Mouse (Mus musculus): ENCODE measurements around the gene Fsd2. TPM values are rescaled to one million over a fixed set of nuclear protein-coding genes. Genes with fewer than 3 reads are reported as not detected.

The Fsd2 gene
- total and polyA plus RNA-seq, 3 experiments = 0.26 to 1.6 (median 0.54) TPM

DNA sequence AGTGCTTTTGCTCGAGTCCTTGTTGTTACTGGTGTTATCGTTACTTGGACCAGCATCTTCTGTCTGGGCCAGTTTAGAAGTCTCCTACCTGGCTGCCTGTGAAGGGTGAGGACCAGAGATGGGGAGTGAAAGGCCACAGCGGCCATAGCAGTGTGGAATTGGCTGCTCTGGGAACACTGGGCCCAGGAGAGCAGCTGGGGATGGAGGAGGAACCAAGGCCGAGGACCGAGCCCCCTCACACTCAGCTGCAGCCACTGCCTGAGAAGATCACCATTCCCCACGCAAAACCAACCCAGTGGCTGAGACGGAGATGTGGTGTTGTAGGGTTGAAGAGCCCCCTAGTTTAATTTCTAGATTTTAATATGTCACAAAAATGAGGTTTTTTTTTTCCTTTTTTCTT lies 2.0 kb downstream of the Fsd2 start:
- Histone ChIP-seq H3K4me3 (replicated peaks in 1 of 3; ENCODE audit: low read depth in 2 of 3, low read length in 2 of 3, poor library complexity in 1 of 3) (no peak overlapping the region), H3K9ac (ENCODE audit: insufficient read depth, low read depth) (no peak overlapping the region), H3K36me3 (replicated peaks in 1 of 2; ENCODE audit: control insufficient read depth in 1 of 2, insufficient read depth in 1 of 2, low read length in 1 of 2) (no peaks in the 10 kb centered on the region), H3K9me3 (replicated peaks; ENCODE audit: low read length) (no peaks in the 10 kb centered on the region), H3K27ac (ENCODE audit: insufficient read depth, low read depth) (no peak overlapping the region), H3K27me3 (replicated peaks) (peaks cover 1% of the 10 kb centered on the region), H3K4me2 (ENCODE audit: insufficient read depth, low read depth, poor library complexity, severe bottlenecking) (no peak overlapping the region), H3K79me2 (replicated peaks; ENCODE audit: control insufficient read depth, extremely low read depth, insufficient read depth, poor library complexity, severe bottlenecking) (no peaks in the 10 kb centered on the region), H3K4me1 (ENCODE audit: control insufficient read depth in 1 of 2, insufficient read depth in 2 of 2) (no peaks in the 10 kb centered on the region)
- DNase-seq (ENCODE audit: extremely low read depth) = no peak
- dilution Hi-C loops (cut with MboI; ENCODE audit: extremely low pct_ligation_motif_present, extremely low pct_unique_long_range_greater_than_20kb, low sequenced_read_pairs) (no loop called here), in situ Hi-C loops (cut with MboI; ENCODE audit: low pct_ligation_motif_present, low pct_unique_long_range_greater_than_20kb, low sequenced_read_pairs) (no loop called here)
- TF ChIP-seq ZC3H11A (IDR thresholded peaks at IDR 0.05; ENCODE audit: low read depth, low read length) (no peak), ZKSCAN1 (IDR thresholded peaks at IDR 0.05; ENCODE audit: borderline replicate concordance, low read depth, low read length) (no peak), SMC3 (IDR thresholded peaks at IDR 0.05; ENCODE audit: low read depth, low read length) (no peak), NELFE (IDR thresholded peaks at IDR 0.05; ENCODE audit: low read depth, low read length) (no peak), ZNF384 (IDR thresholded peaks at IDR 0.05; ENCODE audit: low read depth, low read length) (no peak), EP300 (IDR thresholded peaks at IDR 0.05; ENCODE audit: low read length) (no peak), PAX5 (IDR thresholded peaks at IDR 0.05; ENCODE audit: low read length) (no peak), GABPA (IDR thresholded peaks at IDR 0.05; ENCODE audit: insufficient replicate concordance, low read depth, low read length) (no peak), CHD2 (IDR thresholded peaks at IDR 0.05; ENCODE audit: low read length) (no peak), BHLHE40 (IDR thresholded peaks at IDR 0.05; ENCODE audit: low read depth, low read length) (no peak), MAFK (IDR thresholded peaks at IDR 0.05; ENCODE audit: insufficient replicate concordance, low read length) (no peak)

DNA sequence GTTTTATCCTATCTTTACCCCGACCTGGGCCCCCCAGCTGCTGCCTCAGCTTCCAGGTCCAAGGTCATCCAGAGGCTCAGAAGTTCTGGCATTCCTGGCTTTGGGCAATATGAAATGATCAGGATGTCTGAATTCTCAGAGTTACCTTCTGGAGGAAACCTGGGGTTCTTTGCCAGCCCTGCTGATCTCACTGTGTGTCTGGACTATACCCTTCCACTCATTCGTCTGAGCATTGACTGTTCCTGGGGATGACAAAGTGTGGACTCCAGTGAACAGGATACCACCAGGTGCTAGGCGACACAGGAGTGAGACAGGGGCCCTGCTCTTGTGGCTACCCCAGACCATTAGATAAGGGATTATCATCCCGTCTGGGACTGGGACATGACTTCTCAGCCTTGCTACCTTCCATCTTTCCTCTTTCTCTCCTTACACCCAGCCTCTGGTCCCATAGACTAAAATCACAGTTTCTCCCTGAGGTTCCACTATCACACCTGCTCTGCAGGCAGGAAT lies 3.2 kb downstream of the Fsd2 start:
- no peak overlapping the region for H3K4me2 ChIP-seq (ENCODE audit: insufficient read depth, low read depth, poor library complexity, severe bottlenecking)
- H3K9me3 ChIP-seq (replicated peaks; ENCODE audit: low read length) = no peaks in the 10 kb centered on the region
- no peak overlapping the region for H3K4me3 ChIP-seq (replicated peaks in 1 of 3; ENCODE audit: low read depth in 2 of 3, low read length in 2 of 3, poor library complexity in 1 of 3)
- no peak overlapping the region for H3K9ac ChIP-seq (ENCODE audit: insufficient read depth, low read depth)
- in situ Hi-C loops (cut with MboI; ENCODE audit: low pct_ligation_motif_present, low pct_unique_long_range_greater_than_20kb, low sequenced_read_pairs) = no loop called here
- TF ChIP-seq TBP (conservative IDR thresholded peaks at IDR 0.05; ENCODE audit: low read depth, low read length) = no peak
- H3K36me3 ChIP-seq (replicated peaks in 1 of 2; ENCODE audit: control insufficient read depth in 1 of 2, insufficient read depth in 1 of 2, low read length in 1 of 2) = no peaks in the 10 kb centered on the region
- H3K4me1 ChIP-seq (ENCODE audit: control insufficient read depth in 1 of 2, insufficient read depth in 2 of 2) = no peaks in the 10 kb centered on the region
- no peaks in the 10 kb centered on the region for H3K79me2 ChIP-seq (replicated peaks; ENCODE audit: control insufficient read depth, extremely low read depth, insufficient read depth, poor library complexity, severe bottlenecking)
- DNase-seq (ENCODE audit: extremely low read depth) = no peak
- H3K27me3 ChIP-seq (replicated peaks) = peaks cover 1% of the 10 kb centered on the region
- no peak overlapping the region for H3K27ac ChIP-seq (ENCODE audit: insufficient read depth, low read depth)
- dilution Hi-C loops (cut with MboI; ENCODE audit: extremely low pct_ligation_motif_present, extremely low pct_unique_long_range_greater_than_20kb, low sequenced_read_pairs) = no loop called here

GRCm38 (mm10) chr7:81561211-81561610 lies 5.5 kb downstream of the Fsd2 start:
- no peak for DNase-seq (ENCODE audit: extremely low read depth)
- in situ Hi-C loops (cut with MboI; ENCODE audit: low pct_ligation_motif_present, low pct_unique_long_range_greater_than_20kb, low sequenced_read_pairs) = no loop called here
- Histone ChIP-seq H3K9ac (ENCODE audit: insufficient read depth, low read depth) (no peak overlapping the region), H3K36me3 (replicated peaks in 1 of 2; ENCODE audit: control insufficient read depth in 1 of 2, insufficient read depth in 1 of 2, low read length in 1 of 2) (no peaks in the 10 kb centered on the region), H3K4me3 (replicated peaks in 1 of 3; ENCODE audit: low read depth in 2 of 3, low read length in 2 of 3, poor library complexity in 1 of 3) (no peak overlapping the region), H3K4me2 (ENCODE audit: insufficient read depth, low read depth, poor library complexity, severe bottlenecking) (no peak overlapping the region), H3K27ac (ENCODE audit: insufficient read depth, low read depth) (no peak overlapping the region), H3K27me3 (replicated peaks) (peaks cover 1% of the 10 kb centered on the region), H3K9me3 (replicated peaks; ENCODE audit: low read length) (no peaks in the 10 kb centered on the region), H3K79me2 (replicated peaks; ENCODE audit: control insufficient read depth, extremely low read depth, insufficient read depth, poor library complexity, severe bottlenecking) (no peaks in the 10 kb centered on the region), H3K4me1 (ENCODE audit: control insufficient read depth in 1 of 2, insufficient read depth in 2 of 2) (no peaks in the 10 kb centered on the region)
- dilution Hi-C loops (cut with MboI; ENCODE audit: extremely low pct_ligation_motif_present, extremely low pct_unique_long_range_greater_than_20kb, low sequenced_read_pairs) = no loop called here
- TF ChIP-seq USF1 (IDR thresholded peaks at IDR 0.05; ENCODE audit: low read depth, low read length) (no peak), JUN (IDR thresholded peaks at IDR 0.05; ENCODE audit: insufficient read depth, low read depth, low read length) (no peak), ELF1 (IDR thresholded peaks at IDR 0.05; ENCODE audit: low read depth, low read length) (no peak), TBP (conservative IDR thresholded peaks at IDR 0.05; ENCODE audit: low read depth, low read length) (no peak), NELFE (IDR thresholded peaks at IDR 0.05; ENCODE audit: low read depth, low read length) (no peak), BHLHE40 (IDR thresholded peaks at IDR 0.05; ENCODE audit: low read depth, low read length) (no peak), JUND (conservative IDR thresholded peaks at IDR 0.05; ENCODE audit: low read depth, low read length) (no peak), TCF12 (IDR thresholded peaks at IDR 0.05; ENCODE audit: low read depth, low read length) (no peak), CTCF (conservative IDR thresholded peaks at IDR 0.05 in 1 of 2, IDR thresholded peaks at IDR 0.05 in 1 of 2; ENCODE audit: low read depth in 2 of 2, low read length in 2 of 2) (no peak), MEF2A (IDR thresholded peaks at IDR 0.05; ENCODE audit: borderline replicate concordance, low read depth, low read length) (no peak), IRF4 (IDR thresholded peaks at IDR 0.05; ENCODE audit: low read depth, low read length) (no peak), HCFC1 (IDR thresholded peaks at IDR 0.05; ENCODE audit: low read depth, low read length) (no peak), MAFK (IDR thresholded peaks at IDR 0.05; ENCODE audit: insufficient replicate concordance, low read length) (no peak), KAT2A (IDR thresholded peaks at IDR 0.05; ENCODE audit: insufficient replicate concordance, low read length) (no peak), MXI1 (IDR thresholded peaks at IDR 0.05; ENCODE audit: low read depth, low read length) (no peak), POLR2A (IDR thresholded peaks at IDR 0.05; ENCODE audit: low read depth, low read length) (no peak)

All from CH12.LX (cell line).